Mouse (Mus musculus) midbrain, embryonic 11.5 days (tissue): Measurements from ENCODE around the gene Cars. TPM values are rescaled to one million over a fixed set of nuclear protein-coding genes. Genes with fewer than 3 reads are reported as not detected.
"Not testable (repeated sequence)": the region's sequence is repeated elsewhere in the genome, so short reads cannot be mapped to it uniquely, and the experiment has no call there.

Experiments used
- ATAC-seq: fragments of 200-750 bp; cut with Nextera tagmentation; 2 replicates; pipeline ENCODE4 v1.8.0; 2017; ENCODE audit warnings: moderate TSS enrichment, moderate library complexity; ENCODE audit not compliant: low FRiP score
- DNase-seq: peaks from one replicate; pipeline ENCODE4 v3.0.0; 2015; ENCODE audit warnings: low spot score; ENCODE audit errors: missing footprints
- H3K27ac ChIP-seq: fragments of 300-500 bp; sonication (generic); 2 replicates; pipeline ENCODE4 v1.5.1; 2014; ENCODE audit warnings: low read depth, low read length
- H3K27me3 ChIP-seq: fragments of 300-500 bp; sonication (generic); 2 replicates; pipeline ENCODE4 v1.6.1; 2014; ENCODE audit warnings: mild to moderate bottlenecking, low read length, moderate library complexity, mixed read lengths; ENCODE audit not compliant: control insufficient read depth, insufficient read depth
- H3K36me3 ChIP-seq: fragments of 300-500 bp; sonication (generic); 2 replicates; pipeline ENCODE4 v1.6.1; 2014; ENCODE audit warnings: mild to moderate bottlenecking, low read length, moderate library complexity, mixed read lengths; ENCODE audit not compliant: control insufficient read depth, insufficient read depth
- H3K4me1 ChIP-seq: fragments of 300-500 bp; sonication (generic); 2 replicates; pipeline ENCODE4 v1.6.1; 2014; ENCODE audit warnings: low read length; ENCODE audit not compliant: control insufficient read depth, insufficient read depth
- H3K4me2 ChIP-seq: fragments of 300-500 bp; sonication (generic); 2 replicates; pipeline ENCODE4 v1.6.1; 2014; ENCODE audit warnings: mild to moderate bottlenecking, moderate library complexity
- H3K4me3 ChIP-seq: fragments of 300-500 bp; sonication (generic); 2 replicates; pipeline ENCODE4 v1.5.1; 2014; ENCODE audit warnings: low read depth, low read length
- H3K9ac ChIP-seq: fragments of 300-500 bp; sonication (generic); 2 replicates; pipeline ENCODE4 v1.6.1; 2014; ENCODE audit warnings: low read length
- H3K9me3 ChIP-seq: fragments of 300-500 bp; sonication (generic); 2 replicates; pipeline ENCODE4 v1.6.1; 2016; ENCODE audit warnings: low read length; ENCODE audit not compliant: control insufficient read depth
- WGBS: fragments of 180-500 bp; shearing (Covaris S2); extraction: QIAGEN DNeasy Blood & Tissue Kit; methylation state at CpG from one replicate; pipeline ENCODE4 v1.1.7; 2014; 5-methylcytosine and 5-hydroxymethylcytosine counted together
- polyA plus RNA-seq: library from polyadenylated mRNA; unstranded; fragments of >200 nt; fragmentation: Nextera tagmentation; extraction: Ambion mirVana; gene quantifications from 2 replicates; pipeline ENCODE4 v1.2.1, GENCODE M21; 2014

The Cars gene
- polyA plus RNA-seq, 1 experiment from 2014 or later, result 75.7 TPM

- 96% methylated on average over 2 of the region's 2 CpGs for WGBS
- Histone ChIP-seq H3K27ac (no peak overlapping the region), H3K27me3 (no peaks in the 10 kb centered on the region), H3K9ac (no peak overlapping the region), H3K4me1 (peaks cover 12% of the 10 kb centered on the region), H3K36me3 (peaks cover 2% of the 10 kb centered on the region; the same call in 1 of the 2 replicates), H3K4me2 (no peak overlapping the region), H3K9me3 (no peaks in the 10 kb centered on the region), H3K4me3 (no peak overlapping the region)
- DNase-seq (peak; percentile 90), ATAC-seq (no peak)
Measured at GRCm38 (mm10) chr7:143544368-143544767, 55.5 kb downstream of the Cars start.

GRCm38 (mm10) chr7:143538671-143539070 is 61.2 kb downstream of the Cars start:
- Histone ChIP-seq H3K36me3 (peaks cover 24% of the 10 kb centered on the region; the same call in 1 of the 2 replicates), H3K4me1 (no peaks in the 10 kb centered on the region), H3K27me3 (no peaks in the 10 kb centered on the region), H3K9ac (no peak overlapping the region), H3K9me3 (no peaks in the 10 kb centered on the region), H3K4me2 (no peak overlapping the region), H3K4me3 (no peak overlapping the region), H3K27ac (no peak overlapping the region)
- WGBS, result 72% methylated on average over 1 of the region's 1 CpGs
- ATAC-seq, result no peak
- DNase-seq, result no peak

- not testable (repeated sequence) for H3K9ac ChIP-seq, DNase-seq, H3K27ac ChIP-seq, H3K4me2 ChIP-seq, H3K4me1 ChIP-seq, ATAC-seq, H3K9me3 ChIP-seq, H3K4me3 ChIP-seq, H3K27me3 ChIP-seq
- WGBS, result 90% methylated on average over 6 of the region's 6 CpGs
- H3K36me3 ChIP-seq, result peaks cover 28% of the 10 kb centered on the region
Measured at GRCm38 (mm10) chr7:143538229-143538628, 61.7 kb downstream of the Cars start.

- H3K4me1 ChIP-seq, result no peaks in the 10 kb centered on the region
- H3K9ac ChIP-seq, result no peak overlapping the region
- no peak for DNase-seq
- no peak overlapping the region for H3K27ac ChIP-seq
- H3K36me3 ChIP-seq, result peaks cover 40% of the 10 kb centered on the region
- no peak overlapping the region for H3K4me3 ChIP-seq
- ATAC-seq, result no peak
- no peak overlapping the region for H3K4me2 ChIP-seq
- no peaks in the 10 kb centered on the region for H3K27me3 ChIP-seq
- H3K9me3 ChIP-seq, result no peaks in the 10 kb centered on the region
- 98% methylated on average over 3 of the region's 3 CpGs for WGBS
Measured at GRCm38 (mm10) chr7:143536251-143536650, 63.6 kb downstream of the Cars start.

GRCm38 (mm10) chr7:143533284-143533683 is 66.6 kb downstream of the Cars start:
- WGBS, result 90% methylated on average over 2 of the region's 2 CpGs
- no peak overlapping the region for H3K27ac ChIP-seq
- H3K9ac ChIP-seq, result no peak overlapping the region
- no peaks in the 10 kb centered on the region for H3K4me1 ChIP-seq
- H3K36me3 ChIP-seq, result peaks cover 56% of the 10 kb centered on the region
- H3K9me3 ChIP-seq, result no peaks in the 10 kb centered on the region
- ATAC-seq, result no peak
- no peak overlapping the region for H3K4me2 ChIP-seq
- H3K4me3 ChIP-seq, result no peak overlapping the region
- DNase-seq, result no peak
- no peaks in the 10 kb centered on the region for H3K27me3 ChIP-seq

GRCm38 (mm10) chr7:143532410-143532809 is 67.5 kb downstream of the Cars start:
- DNase-seq, result no peak
- Histone ChIP-seq H3K9me3 (no peaks in the 10 kb centered on the region), H3K36me3 (peaks cover 58% of the 10 kb centered on the region), H3K4me2 (no peak overlapping the region), H3K4me3 (no peak overlapping the region), H3K27me3 (no peaks in the 10 kb centered on the region), H3K9ac (no peak overlapping the region), H3K4me1 (no peaks in the 10 kb centered on the region), H3K27ac (no peak overlapping the region)
- WGBS, result 92% methylated on average over 1 of the region's 1 CpGs
- no peak for ATAC-seq

- H3K27ac ChIP-seq, result no peak overlapping the region
- DNase-seq (no peak), ATAC-seq (no peak)
- no peak overlapping the region for H3K9ac ChIP-seq
- H3K9me3 ChIP-seq, result no peaks in the 10 kb centered on the region
- peaks cover 44% of the 10 kb centered on the region for H3K36me3 ChIP-seq
- no peaks in the 10 kb centered on the region for H3K4me1 ChIP-seq
- H3K27me3 ChIP-seq, result no peaks in the 10 kb centered on the region
- H3K4me2 ChIP-seq, result no peak overlapping the region
- 92% methylated on average over 4 of the region's 4 CpGs for WGBS
- no peak overlapping the region for H3K4me3 ChIP-seq
Measured at GRCm38 (mm10) chr7:143519333-143519732, 80.6 kb downstream of the Cars start.

GRCm38 (mm10) chr7:143514416-143514768 is 85.5 kb downstream of the Cars start:
- H3K4me2 ChIP-seq, result no peak overlapping the region

GRCm38 (mm10) chr7:143513763-143514415 is 86.0 kb downstream of the Cars start:
- Histone ChIP-seq H3K36me3 (peaks cover 38% of the 10 kb centered on the region), H3K9ac (no peak overlapping the region), H3K27ac (no peak overlapping the region), H3K4me3 (no peak overlapping the region), H3K4me2 (no peak overlapping the region), H3K27me3 (no peaks in the 10 kb centered on the region), H3K9me3 (no peaks in the 10 kb centered on the region), H3K4me1 (no peaks in the 10 kb centered on the region)
- ATAC-seq (no peak), DNase-seq (no peak)
- 91% methylated on average over 10 of the region's 10 CpGs for WGBS

More at GRCm38 (mm10) chr7:143514416-143514768, 85.5 kb downstream of the Cars start:
- peaks cover 43% of the 10 kb centered on the region for H3K36me3 ChIP-seq
- ATAC-seq (no peak), DNase-seq (no peak)
- H3K27me3 ChIP-seq, result no peaks in the 10 kb centered on the region
- no peak overlapping the region for H3K27ac ChIP-seq
- H3K4me3 ChIP-seq, result no peak overlapping the region
- 95% methylated on average over 4 of the region's 4 CpGs for WGBS
- H3K9ac ChIP-seq, result no peak overlapping the region
- no peaks in the 10 kb centered on the region for H3K4me1 ChIP-seq
- no peaks in the 10 kb centered on the region for H3K9me3 ChIP-seq
